Mouse (Mus musculus) MEL (cell line): ENCODE measurements around the gene Abca2. TPM values are rescaled to one million over a fixed set of nuclear protein-coding genes. Genes with fewer than 3 reads are reported as not detected.
"Not testable (repeated sequence)": the region's sequence is repeated elsewhere in the genome, so short reads cannot be mapped to it uniquely, and the experiment has no call there.

Experiments used
- DNase-seq: peaks from one replicate; pipeline ENCODE4 v3.0.0; 2011; ENCODE audit warnings: low read depth, low spot score
- H3K27ac ChIP-seq: 2 replicates; pipeline ENCODE4 v1.5.1; 2012; ENCODE audit warnings: low read depth, mild to moderate bottlenecking, control low read depth, low read length, moderate library complexity; ENCODE audit not compliant: control insufficient read depth
- H3K27me3 ChIP-seq, 2 experiments: fragments of 150-350 bp in 1 of 2; sonication (generic) in 1 of 2; 2 replicates each; pipeline ENCODE4 v1.6.1; 2012; ENCODE audit warnings: low read length in 2 of 2, mild to moderate bottlenecking in 2 of 2, improper control_type of control experiment in 1 of 2, moderate library complexity in 1 of 2; ENCODE audit not compliant: insufficient read depth in 2 of 2, control insufficient read depth in 1 of 2
- H3K36me3 ChIP-seq, 2 experiments: 2 replicates each; pipeline ENCODE4 v1.6.1; 2012 to 2014; ENCODE audit warnings: low read length in 2 of 2, improper control_type of control experiment in 1 of 2, inconsistent platforms in 1 of 2, mild to moderate bottlenecking in 1 of 2; ENCODE audit not compliant: insufficient read depth in 2 of 2, control insufficient read depth in 1 of 2
- H3K4me1 ChIP-seq, 2 experiments: fragments of 150-350 bp in 1 of 2; sonication (generic) in 1 of 2; 2 replicates each; pipeline ENCODE4 v1.6.1; 2012; ENCODE audit warnings: low read length in 2 of 2, improper control_type of control experiment in 1 of 2, mild to moderate bottlenecking in 1 of 2; ENCODE audit not compliant: insufficient read depth in 2 of 2, control insufficient read depth in 1 of 2
- H3K4me3 ChIP-seq, 2 experiments: fragments of 150-350 bp in 1 of 2; sonication (generic) in 1 of 2; 2 replicates each; pipeline ENCODE4 v1.5.1; 2012; ENCODE audit warnings: low read depth in 2 of 2, low read length in 2 of 2, mild to moderate bottlenecking in 2 of 2, moderate library complexity in 2 of 2, control low read depth in 1 of 2, improper control_type of control experiment in 1 of 2; ENCODE audit not compliant: control insufficient read depth in 1 of 2, insufficient read depth in 1 of 2
- H3K79me2 ChIP-seq: 2 replicates; pipeline ENCODE4 v1.6.1; 2012; ENCODE audit warnings: mild to moderate bottlenecking, low read length, moderate library complexity; ENCODE audit not compliant: control insufficient read depth, poor library complexity, insufficient read depth
- H3K9ac ChIP-seq: 2 replicates; pipeline ENCODE4 v1.6.1; 2012; ENCODE audit warnings: low read depth, mild to moderate bottlenecking, control low read depth, low read length, moderate library complexity; ENCODE audit not compliant: control insufficient read depth, poor library complexity, severe bottlenecking
- H3K9me3 ChIP-seq: fragments of 150-350 bp; sonication (generic); replicated peaks from 2 replicates; pipeline ENCODE4 v1.6.1; 2012; ENCODE audit warnings: mild to moderate bottlenecking, low read length, improper control_type of control experiment, moderate library complexity; ENCODE audit not compliant: insufficient read depth
- BHLHE40 ChIP-seq: IDR thresholded peaks from 2 replicates; pipeline ENCODE4 v1.6.1; 2012; ENCODE audit warnings: low read depth, mild to moderate bottlenecking, inconsistent platforms, low read length, improper control_type of control experiment, borderline replicate concordance
- CHD2 ChIP-seq: IDR thresholded peaks from 2 replicates; pipeline ENCODE4 v1.6.1; 2011; ENCODE audit warnings: low read length, improper control_type of control experiment
- CTCF ChIP-seq, 3 experiments: IDR thresholded peaks in 2 of 3; conservative IDR thresholded peaks in 1 of 3; 2 replicates each; pipeline ENCODE4 v1.5.1; 2011 to 2012; ENCODE audit warnings: low read length in 3 of 3, low read depth in 2 of 3, mild to moderate bottlenecking in 2 of 3, improper control_type of control experiment in 1 of 3, inconsistent platforms in 1 of 3, mixed read lengths in 1 of 3, moderate library complexity in 1 of 3; ENCODE audit not compliant: control insufficient read depth in 1 of 3, insufficient read depth in 1 of 3, poor library complexity in 1 of 3, severe bottlenecking in 1 of 3
- ETS1 ChIP-seq: IDR thresholded peaks from 2 replicates; pipeline ENCODE4 v1.6.1; 2012; ENCODE audit warnings: low read depth, mild to moderate bottlenecking, inconsistent platforms, low read length, improper control_type of control experiment, moderate library complexity
- KAT2A ChIP-seq: conservative IDR thresholded peaks from 2 replicates; pipeline ENCODE4 v1.6.1; 2012; ENCODE audit warnings: low read depth, low read length, improper control_type of control experiment, inconsistent platforms
- MAX ChIP-seq: IDR thresholded peaks from 2 replicates; pipeline ENCODE4 v1.6.1; 2011; ENCODE audit warnings: low read length, improper control_type of control experiment
- MAZ ChIP-seq: IDR thresholded peaks from 2 replicates; pipeline ENCODE4 v1.6.1; 2012; ENCODE audit warnings: low read depth, mild to moderate bottlenecking, inconsistent platforms, low read length, improper control_type of control experiment
- MYC ChIP-seq: IDR thresholded peaks from 2 replicates; pipeline ENCODE4 v1.6.1; 2011; ENCODE audit warnings: low read depth, mild to moderate bottlenecking, low read length, improper control_type of control experiment, moderate library complexity
- RAD21 ChIP-seq: IDR thresholded peaks from 2 replicates; pipeline ENCODE4 v1.6.1; 2011; ENCODE audit warnings: mild to moderate bottlenecking, low read depth, low read length, improper control_type of control experiment
- SIN3A ChIP-seq: IDR thresholded peaks from 2 replicates; pipeline ENCODE4 v1.6.1; 2012; ENCODE audit warnings: low read length, improper control_type of control experiment, inconsistent platforms
- SMC3 ChIP-seq: IDR thresholded peaks from 2 replicates; pipeline ENCODE4 v1.6.1; 2011; ENCODE audit warnings: low read depth, low read length, improper control_type of control experiment
- TBP ChIP-seq: IDR thresholded peaks from 2 replicates; pipeline ENCODE4 v1.8.0; 2011; ENCODE audit warnings: low read depth, low read length, improper control_type of control experiment
- TCF12 ChIP-seq: IDR thresholded peaks from 2 replicates; pipeline ENCODE4 v1.6.1; 2014; ENCODE audit warnings: low read depth, mild to moderate bottlenecking, inconsistent platforms, low read length, improper control_type of control experiment, moderate library complexity
- UBTF ChIP-seq: IDR thresholded peaks from 2 replicates; pipeline ENCODE4 v1.6.1; 2012; ENCODE audit warnings: low read depth, mild to moderate bottlenecking, inconsistent platforms, low read length, improper control_type of control experiment, moderate library complexity, borderline replicate concordance; ENCODE audit not compliant: insufficient read depth
- USF2 ChIP-seq, 2 experiments: IDR thresholded peaks; 2 replicates each; pipeline ENCODE4 v1.6.1; 2011 to 2012; ENCODE audit warnings: improper control_type of control experiment in 2 of 2, low read length in 2 of 2, borderline replicate concordance in 1 of 2, inconsistent platforms in 1 of 2, low read depth in 1 of 2, mild to moderate bottlenecking in 1 of 2; ENCODE audit not compliant: insufficient read depth in 1 of 2
- ZC3H11A ChIP-seq: IDR thresholded peaks from 2 replicates; pipeline ENCODE4 v1.6.1; 2012; ENCODE audit warnings: low read depth, mild to moderate bottlenecking, inconsistent platforms, low read length, improper control_type of control experiment
- ZMIZ1 ChIP-seq: IDR thresholded peaks from 2 replicates; pipeline ENCODE4 v1.6.1; 2012; ENCODE audit warnings: low read depth, mild to moderate bottlenecking, inconsistent platforms, low read length, improper control_type of control experiment, moderate library complexity
- polyA plus RNA-seq, 2 experiments: library from polyadenylated mRNA; stranded (reverse) in 1 of 2; unstranded in 1 of 2; fragments of >175 nt in 1 of 2; fragments of >200 nt in 1 of 2; gene quantifications; 2 replicates each; pipeline versions ENCODE4 v1.2.1 to v1.2.4; 2012; ENCODE audit warnings: low replicate concordance in 2 of 2, low read depth in 1 of 2; ENCODE audit not compliant: insufficient read length in 2 of 2, insufficient read depth in 1 of 2, missing spikeins in 1 of 2
- total RNA-seq: library from RNA; depleted of rRNA; stranded (reverse); fragments of 300-350 nt; gene quantifications from 2 replicates; pipeline ENCODE4 v1.2.3, GENCODE M21; 2012

The Abca2 gene
- total and polyA plus RNA-seq, 3 experiments: 10.4 to 42.2 TPM; not detected in 1

GRCm38 (mm10) chr2:25408908-25409307, 19.6 kb upstream of the Abca2 start:
- H3K27me3 ChIP-seq: peaks cover 0 to 1% of the 10 kb centered on the region in 2 experiments; a peak in 1 of 4 replicates
- no peaks in the 10 kb centered on the region for H3K36me3 ChIP-seq
- DNase-seq: no peak

GRCm38 (mm10) chr2:25413436-25413835, 15.1 kb upstream of the Abca2 start:
- H3K79me2 ChIP-seq, H3K9me3 ChIP-seq, H3K4me1 ChIP-seq, H3K9ac ChIP-seq, H3K27ac ChIP-seq, H3K4me3 ChIP-seq, H3K27me3 ChIP-seq, H3K36me3 ChIP-seq: not testable (repeated sequence)
- TF ChIP-seq MYC: 0 out of 2 replicates have a peak, but pooled peaks have one; percentile 50
- TF ChIP-seq CTCF (IDR thresholded peaks at IDR 0.05 in 2 of 3, conservative IDR thresholded peaks at IDR 0.05 in 1 of 3; ENCODE audit: control insufficient read depth in 1 of 3, insufficient read depth in 1 of 3, low read depth in 2 of 3, low read length in 3 of 3, poor library complexity in 1 of 3, severe bottlenecking in 1 of 3): peak in 2 of 3 experiments; percentile 19 to 50; a peak in 3 of 6 replicates
- TF ChIP-seq RAD21: peak; percentile 38
- peak; percentile 48 for TF ChIP-seq SMC3
- DNase-seq: peak; percentile 39

More at GRCm38 (mm10) chr2:25408908-25409307, 19.6 kb upstream of the Abca2 start:
- TF ChIP-seq SIN3A: no peak
- TF ChIP-seq USF2 (IDR thresholded peaks at IDR 0.05; ENCODE audit: borderline replicate concordance in 1 of 2, insufficient read depth in 1 of 2, low read depth in 1 of 2, low read length in 2 of 2): no peak
- TF ChIP-seq UBTF: no peak
- no peak for TF ChIP-seq BHLHE40
- TF ChIP-seq ZMIZ1: no peak
- TF ChIP-seq MAZ: no peak
- no peak for TF ChIP-seq KAT2A
- no peak for TF ChIP-seq ETS1
- no peak for TF ChIP-seq TCF12
- no peak for TF ChIP-seq MAX
- no peak for TF ChIP-seq TBP
- TF ChIP-seq CHD2: no peak
- TF ChIP-seq ZC3H11A: no peak
- H3K4me3 ChIP-seq: no peak overlapping the region
- no peaks in the 10 kb centered on the region for H3K79me2 ChIP-seq
- H3K4me1 ChIP-seq: no peaks in the 10 kb centered on the region
- H3K27ac ChIP-seq: no peak overlapping the region
- H3K9ac ChIP-seq: no peak overlapping the region
- no peaks in the 10 kb centered on the region for H3K9me3 ChIP-seq
